Mouse (Mus musculus): ENCODE measurements around the gene Ifnlr1. TPM values are rescaled to one million over a fixed set of nuclear protein-coding genes. Genes with fewer than 3 reads are reported as not detected.
"Not testable (repeated sequence)": the region's sequence is repeated elsewhere in the genome, so short reads cannot be mapped to it uniquely, and the experiment has no call there.

The Ifnlr1 gene
- 0.46 and 0.47 TPM in 2 replicates for polyA plus RNA-seq (2015; fragmentation: Nextera tagmentation; extraction: Ambion mirVana)

DNA sequence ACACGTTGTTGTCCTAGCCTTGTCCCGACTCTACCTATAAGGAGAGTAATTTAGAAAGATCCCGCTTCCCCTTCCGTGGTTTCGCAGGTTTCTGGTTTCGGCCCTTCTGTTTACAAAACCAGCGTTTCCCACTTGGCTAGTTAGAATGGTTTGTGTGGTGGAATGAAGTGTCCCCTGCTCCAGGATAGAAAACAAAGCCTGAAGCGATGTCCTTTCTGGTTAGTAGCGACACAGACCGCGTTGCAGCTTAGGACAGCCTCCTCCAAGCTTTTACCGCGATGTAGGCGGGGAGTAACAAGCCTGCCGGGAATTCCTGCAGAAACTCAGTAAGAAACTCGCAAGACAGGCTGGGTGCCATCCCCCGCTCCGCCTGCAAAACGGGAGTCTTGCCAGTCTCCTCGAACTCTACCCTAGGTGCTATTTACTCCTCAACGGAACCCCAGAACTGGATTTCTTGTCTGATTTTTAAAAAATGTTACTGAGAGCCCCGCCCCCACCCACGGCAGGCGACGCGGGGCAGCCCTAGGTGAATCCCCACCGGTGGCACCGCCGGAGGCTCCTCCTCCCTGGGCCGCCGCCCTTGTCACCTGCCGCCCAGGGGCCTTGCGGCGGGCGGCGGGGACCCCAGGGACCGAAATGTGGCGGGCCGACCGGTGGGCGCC lies at the start of gene Ifnlr1:
Gene Ifnlr1 (plus strand): TSS at position 382 of the 662 bp plus-strand sequence.
- no peaks in the 10 kb centered on the region for H3K9me3 ChIP-seq (replicated peaks)
- H3K9ac ChIP-seq (replicated peaks), result peak within 1 kb of the TSS; percentile 57
- no peak for ATAC-seq (ENCODE audit: low FRiP score)
- WGBS, result 1% methylated on average over 40 of the region's 41 CpGs
- H3K27ac ChIP-seq (replicated peaks), result no peak within 1 kb of the TSS
- peak within 1 kb of the TSS; percentile 49 for H3K4me3 ChIP-seq (replicated peaks)
- peaks cover 14% of the 10 kb centered on the region for H3K4me1 ChIP-seq
- no peaks in the 10 kb centered on the region for H3K36me3 ChIP-seq
- peaks cover 53% of the 10 kb centered on the region for H3K27me3 ChIP-seq (replicated peaks)
- peak within 1 kb of the TSS; percentile 99 for H3K4me2 ChIP-seq

DNA sequence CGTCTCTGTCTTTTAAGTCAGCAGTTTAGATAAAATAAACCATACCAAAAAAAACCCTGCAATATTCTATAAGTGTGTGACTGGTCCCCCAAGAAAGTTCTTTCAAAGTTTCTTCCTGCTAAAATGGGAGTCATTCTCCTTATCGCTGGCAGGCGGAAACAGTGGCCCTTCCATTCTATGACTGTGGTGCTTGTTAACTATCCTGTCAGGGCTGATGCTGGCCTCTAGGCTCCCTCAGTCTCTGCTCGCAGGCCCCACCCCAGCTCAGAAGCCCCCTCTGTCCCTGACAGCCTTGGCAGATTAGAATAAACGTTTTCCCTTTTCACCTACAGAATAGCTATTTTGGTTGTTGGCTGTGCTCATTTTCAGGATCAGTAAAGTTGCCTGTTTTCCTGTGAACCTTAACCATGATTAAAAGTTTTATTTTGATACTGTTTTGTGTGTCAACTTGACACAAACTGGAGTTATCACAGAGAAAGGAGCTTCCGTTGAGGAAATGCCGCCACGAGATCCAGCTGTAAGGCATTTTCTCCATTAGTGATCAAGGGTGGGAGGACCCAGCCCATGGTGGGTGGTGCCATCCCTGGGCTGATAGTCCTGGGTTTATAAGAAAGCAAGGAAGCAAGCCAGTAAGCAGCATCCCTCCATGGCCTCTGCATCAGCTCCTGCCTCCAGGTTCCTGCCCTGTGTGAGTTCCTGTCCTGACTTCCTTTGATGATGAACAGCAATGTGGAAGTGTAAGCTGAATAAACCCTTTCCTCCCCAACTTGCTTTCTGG lies 44.6 kb upstream of the Ifnlr1 start:
- not testable (repeated sequence) for H3K27me3 ChIP-seq (replicated peaks); H3K9me3 ChIP-seq (replicated peaks); H3K4me2 ChIP-seq; H3K27ac ChIP-seq (replicated peaks); H3K36me3 ChIP-seq; H3K4me3 ChIP-seq (replicated peaks); H3K9ac ChIP-seq (replicated peaks); H3K4me1 ChIP-seq; ATAC-seq (ENCODE audit: low FRiP score)
- WGBS, result 86% methylated on average over 8 of the region's 8 CpGs

DNA sequence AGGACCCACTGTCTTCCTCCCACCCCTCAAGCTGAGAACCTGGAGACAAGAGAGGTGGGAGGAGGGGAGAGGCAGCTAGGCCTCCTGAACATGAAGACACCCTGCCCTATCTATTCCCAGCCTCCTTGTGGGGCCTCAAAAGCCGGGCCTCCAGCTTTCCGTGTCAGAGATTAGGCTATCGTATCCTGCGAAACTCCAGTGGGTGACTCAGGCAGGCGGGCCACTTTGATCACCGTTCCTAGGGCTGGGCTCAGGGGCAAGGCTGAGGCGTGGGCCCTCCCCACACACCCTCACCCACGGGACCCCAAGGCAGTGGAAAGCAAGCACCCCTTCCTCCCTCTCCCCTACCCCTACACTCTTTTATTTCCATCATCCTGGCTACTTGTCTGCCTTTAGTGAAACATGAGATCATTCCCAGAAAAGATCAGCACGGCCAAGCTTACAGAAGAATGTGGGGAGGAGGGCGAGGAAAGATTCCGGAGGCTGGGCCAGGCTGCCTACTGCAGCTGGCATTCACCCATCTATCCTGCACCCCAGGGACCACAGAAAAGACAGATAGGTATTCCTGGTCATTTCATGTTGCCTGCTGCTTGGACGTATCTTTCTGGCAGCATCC lies 41.0 kb upstream of the Ifnlr1 start:
- WGBS, result 80% methylated on average over 12 of the region's 12 CpGs
- H3K27ac ChIP-seq (replicated peaks), result no peak overlapping the region
- no peak overlapping the region for H3K9ac ChIP-seq (replicated peaks)
- no peaks in the 10 kb centered on the region for H3K9me3 ChIP-seq (replicated peaks)
- H3K36me3 ChIP-seq, result no peaks in the 10 kb centered on the region
- no peaks in the 10 kb centered on the region for H3K4me1 ChIP-seq
- no peaks in the 10 kb centered on the region for H3K27me3 ChIP-seq (replicated peaks)
- no peak overlapping the region for H3K4me3 ChIP-seq (replicated peaks)
- H3K4me2 ChIP-seq, result no peak overlapping the region
- ATAC-seq (ENCODE audit: low FRiP score), result no peak

DNA sequence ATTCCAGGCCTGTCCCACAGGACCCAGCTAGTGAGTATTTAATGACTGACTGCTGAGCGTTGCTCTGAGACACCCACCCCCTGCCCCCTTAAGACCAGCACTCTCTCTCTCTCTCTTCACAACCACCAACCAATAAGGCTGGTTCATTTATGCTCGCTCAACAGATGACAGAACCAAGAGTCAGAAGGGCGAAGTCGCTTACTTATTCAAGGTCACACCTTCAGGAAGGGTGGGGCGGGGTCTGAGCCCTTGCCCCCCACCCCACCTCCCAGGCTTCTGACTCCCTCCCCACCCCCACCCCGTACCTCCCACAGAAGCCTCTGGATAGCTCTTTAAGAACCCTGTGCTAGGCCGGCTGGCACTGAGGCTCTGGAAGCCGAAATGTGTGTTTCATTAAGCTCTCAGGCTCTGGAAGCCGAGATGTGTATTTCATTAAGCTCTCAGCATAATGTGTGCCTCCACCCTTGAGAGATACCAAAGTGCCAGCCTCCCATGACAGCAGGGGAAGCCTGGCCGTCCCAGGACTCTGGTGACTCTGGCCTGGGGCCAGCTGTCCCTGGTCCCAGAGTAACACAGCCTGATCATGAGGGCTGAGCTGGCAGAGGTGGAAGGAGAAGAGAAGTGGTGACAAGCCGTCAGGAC lies 33.0 kb upstream of the Ifnlr1 start:
- Histone ChIP-seq H3K27me3 (replicated peaks) (no peaks in the 10 kb centered on the region), H3K9ac (replicated peaks) (no peak overlapping the region), H3K36me3 (no peaks in the 10 kb centered on the region), H3K27ac (replicated peaks) (no peak overlapping the region), H3K4me3 (replicated peaks) (no peak overlapping the region), H3K4me1 (peaks cover 16% of the 10 kb centered on the region), H3K9me3 (replicated peaks) (no peaks in the 10 kb centered on the region), H3K4me2 (no peak overlapping the region)
- 53% methylated on average over 11 of the region's 11 CpGs for WGBS
- no peak for ATAC-seq (ENCODE audit: low FRiP score)

DNA sequence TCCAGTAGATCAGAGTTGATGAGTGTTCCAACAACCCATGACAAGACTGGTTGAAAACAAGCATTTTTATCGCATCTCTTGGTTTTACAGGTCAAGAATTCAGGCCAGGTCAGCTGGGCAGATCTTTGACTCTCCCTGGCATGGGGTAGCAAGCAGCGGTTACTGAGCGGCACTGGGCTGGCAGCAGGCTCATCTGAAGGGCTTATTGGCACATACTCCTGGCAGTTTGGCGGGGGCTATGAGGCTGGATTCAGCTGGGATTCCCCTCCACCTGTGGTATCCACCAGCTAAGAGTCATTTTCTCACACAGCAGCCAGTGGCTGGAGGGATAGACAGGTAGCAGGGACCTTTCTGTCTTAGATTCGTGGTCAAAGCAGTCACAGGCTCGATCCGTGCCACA lies 32.1 kb upstream of the Ifnlr1 start:
- Histone ChIP-seq H3K27me3 (replicated peaks) (no peaks in the 10 kb centered on the region), H3K4me1 (peaks cover 19% of the 10 kb centered on the region), H3K4me2 (no peak overlapping the region), H3K9ac (replicated peaks) (no peak overlapping the region), H3K27ac (replicated peaks) (no peak overlapping the region), H3K36me3 (no peaks in the 10 kb centered on the region), H3K9me3 (replicated peaks) (no peaks in the 10 kb centered on the region), H3K4me3 (replicated peaks) (no peak overlapping the region)
- ATAC-seq (ENCODE audit: low FRiP score), result no peak
- WGBS, result 89% methylated on average over 7 of the region's 7 CpGs

DNA sequence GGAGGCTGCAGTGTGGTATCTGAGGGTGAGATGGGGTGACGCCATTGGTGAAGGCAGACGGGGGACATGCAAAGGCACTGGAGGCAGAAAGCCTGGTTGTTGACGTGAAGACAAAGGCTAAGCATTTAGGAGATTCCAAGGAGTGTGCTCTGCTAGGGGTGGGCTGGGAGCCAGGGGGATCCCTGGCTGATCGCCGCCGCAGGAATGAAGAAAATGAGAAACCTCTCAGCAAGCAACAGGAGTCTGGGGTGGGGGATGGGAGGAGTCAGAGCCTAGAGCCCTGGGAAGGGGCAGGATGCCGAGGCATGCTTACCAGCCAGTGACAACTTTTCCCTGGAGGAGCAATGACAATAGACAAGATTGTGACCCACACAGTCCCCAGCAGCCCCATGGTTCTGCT lies 30.6 kb upstream of the Ifnlr1 start:
- Histone ChIP-seq H3K4me2 (no peak overlapping the region), H3K4me1 (peaks cover 19% of the 10 kb centered on the region), H3K27ac (replicated peaks) (no peak overlapping the region), H3K4me3 (replicated peaks) (no peak overlapping the region), H3K9me3 (replicated peaks) (no peaks in the 10 kb centered on the region), H3K9ac (replicated peaks) (no peak overlapping the region), H3K36me3 (no peaks in the 10 kb centered on the region), H3K27me3 (replicated peaks) (no peaks in the 10 kb centered on the region)
- ATAC-seq (ENCODE audit: low FRiP score), result no peak
- WGBS, result 40% methylated on average over 7 of the region's 7 CpGs

DNA sequence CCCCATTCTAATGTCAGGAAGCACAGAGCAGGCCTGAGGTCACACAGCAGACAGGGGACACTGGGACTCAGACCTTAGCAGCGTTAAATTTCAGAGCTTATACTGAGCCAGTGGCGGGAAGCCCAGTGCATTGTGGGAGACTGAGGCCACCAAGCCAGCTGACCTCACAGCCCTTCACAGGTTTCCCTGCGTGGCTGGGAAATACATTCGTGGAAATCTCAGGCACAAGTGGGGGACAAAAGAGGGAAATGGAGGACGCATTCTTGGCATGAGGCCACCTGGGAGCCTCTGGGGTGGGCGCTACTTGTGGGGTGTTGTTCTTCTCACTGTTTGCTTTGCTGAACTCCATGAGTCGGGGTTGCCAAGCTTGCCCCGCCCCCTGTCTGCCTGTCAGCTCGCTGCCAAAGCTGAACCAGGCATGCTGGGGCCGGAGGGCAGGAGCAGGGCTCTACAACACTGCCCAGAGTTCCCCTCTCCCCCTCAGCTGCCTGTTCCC lies 29.9 kb upstream of the Ifnlr1 start:
- ATAC-seq (ENCODE audit: low FRiP score), result no peak
- no peak overlapping the region for H3K27ac ChIP-seq (replicated peaks)
- no peaks in the 10 kb centered on the region for H3K9me3 ChIP-seq (replicated peaks)
- no peaks in the 10 kb centered on the region for H3K27me3 ChIP-seq (replicated peaks)
- H3K4me1 ChIP-seq, result peaks cover 19% of the 10 kb centered on the region
- H3K4me3 ChIP-seq (replicated peaks), result no peak overlapping the region
- no peaks in the 10 kb centered on the region for H3K36me3 ChIP-seq
- 0 out of 2 replicates have a peak overlapping the region, but pooled peaks have one; percentile 9 for H3K4me2 ChIP-seq
- H3K9ac ChIP-seq (replicated peaks), result no peak overlapping the region
- 44% methylated on average over 10 of the region's 10 CpGs for WGBS

DNA sequence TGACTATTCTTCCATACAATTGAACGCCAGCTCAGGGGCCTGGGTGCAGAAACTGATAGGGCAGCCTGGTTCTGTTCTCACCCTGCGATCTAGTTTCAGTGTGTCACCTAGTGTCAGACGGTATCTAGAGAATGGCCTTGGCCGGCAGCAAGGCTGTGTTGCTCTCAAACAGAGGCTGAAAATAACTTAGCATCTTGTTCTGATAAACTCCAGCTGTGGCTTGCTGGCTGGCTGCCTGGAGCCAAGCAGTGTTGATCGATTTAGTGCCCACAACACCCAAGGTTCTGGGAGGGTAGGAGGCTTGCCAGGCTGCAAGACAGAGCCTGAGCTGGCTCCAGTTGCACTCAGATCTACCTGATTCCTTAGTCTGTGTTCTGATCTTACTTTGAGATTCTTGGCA lies 27.6 kb upstream of the Ifnlr1 start:
- no peak overlapping the region for H3K27ac ChIP-seq (replicated peaks)
- no peak overlapping the region for H3K4me2 ChIP-seq
- H3K4me3 ChIP-seq (replicated peaks), result no peak overlapping the region
- no peaks in the 10 kb centered on the region for H3K9me3 ChIP-seq (replicated peaks)
- peaks cover 19% of the 10 kb centered on the region for H3K4me1 ChIP-seq
- H3K9ac ChIP-seq (replicated peaks), result no peak overlapping the region
- 73% methylated on average over 5 of the region's 5 CpGs for WGBS
- no peak for ATAC-seq (ENCODE audit: low FRiP score)
- no peaks in the 10 kb centered on the region for H3K27me3 ChIP-seq (replicated peaks)
- no peaks in the 10 kb centered on the region for H3K36me3 ChIP-seq

DNA sequence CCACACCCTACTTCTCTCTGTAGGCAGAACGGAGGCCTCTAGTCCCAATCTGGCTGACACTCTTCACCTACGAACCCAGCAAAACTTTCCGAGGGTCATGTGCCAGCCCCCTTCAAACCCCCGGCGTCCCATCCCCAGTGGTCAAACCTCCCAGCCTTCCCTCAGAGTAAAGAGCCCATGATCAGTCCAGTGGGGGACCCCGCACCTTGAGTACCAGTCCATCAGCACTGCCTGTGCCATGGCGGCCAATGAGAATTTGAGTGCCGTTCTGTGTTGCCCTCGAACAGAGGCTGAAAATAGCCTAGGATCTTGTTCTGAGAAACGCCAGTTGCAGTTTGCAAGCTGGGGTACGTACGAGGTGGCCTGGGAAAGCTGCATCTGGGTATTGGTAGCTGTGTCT lies 27.2 kb upstream of the Ifnlr1 start:
- H3K27ac ChIP-seq (replicated peaks), result no peak overlapping the region
- no peak for ATAC-seq (ENCODE audit: low FRiP score)
- no peak overlapping the region for H3K9ac ChIP-seq (replicated peaks)
- no peak overlapping the region for H3K4me2 ChIP-seq
- no peaks in the 10 kb centered on the region for H3K36me3 ChIP-seq
- no peaks in the 10 kb centered on the region for H3K27me3 ChIP-seq (replicated peaks)
- H3K9me3 ChIP-seq (replicated peaks), result no peaks in the 10 kb centered on the region
- H3K4me3 ChIP-seq (replicated peaks), result no peak overlapping the region
- peaks cover 19% of the 10 kb centered on the region for H3K4me1 ChIP-seq
- 86% methylated on average over 12 of the region's 12 CpGs for WGBS

DNA sequence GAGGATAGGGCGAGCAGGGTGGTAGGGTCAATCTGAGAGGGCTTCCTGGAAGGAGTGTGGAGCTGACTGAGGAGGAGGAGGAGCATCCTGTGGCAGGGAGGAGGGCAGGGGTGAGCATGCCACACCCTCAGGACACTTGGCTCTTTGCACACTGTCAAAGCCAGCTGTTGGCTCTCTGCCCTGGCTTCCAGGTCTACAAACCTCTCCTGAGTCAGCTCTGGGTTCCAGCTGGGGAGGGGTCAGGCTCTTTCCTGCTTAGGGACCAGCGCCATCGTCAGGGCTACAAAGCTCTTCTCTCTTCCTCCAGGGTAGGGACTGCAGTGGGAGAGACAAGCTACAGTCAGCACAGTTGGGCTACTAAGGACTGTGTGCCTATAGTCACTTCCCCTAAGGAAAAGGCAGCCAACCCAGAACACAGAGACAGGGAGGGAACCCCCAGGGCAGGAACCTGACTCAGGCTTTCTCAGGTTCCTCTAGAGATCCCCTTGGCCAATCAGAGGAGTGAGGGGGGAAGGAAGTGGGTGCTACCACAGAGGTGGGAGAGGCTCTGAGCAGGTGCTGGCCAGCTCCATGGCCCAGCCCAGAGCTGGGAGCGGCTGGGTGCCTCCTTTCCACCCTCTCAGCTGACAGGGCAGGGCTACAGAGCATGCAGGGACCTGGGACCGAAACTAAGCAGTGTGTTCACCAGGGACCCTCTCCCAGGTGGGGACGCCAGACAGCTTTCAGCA lies 24.8 kb upstream of the Ifnlr1 start:
- WGBS, result 65% methylated on average over 6 of the region's 6 CpGs
- no peaks in the 10 kb centered on the region for H3K27me3 ChIP-seq (replicated peaks)
- no peak for ATAC-seq (ENCODE audit: low FRiP score)
- no peaks in the 10 kb centered on the region for H3K36me3 ChIP-seq
- H3K9ac ChIP-seq (replicated peaks), result no peak overlapping the region
- peaks cover 7% of the 10 kb centered on the region for H3K4me1 ChIP-seq
- H3K27ac ChIP-seq (replicated peaks), result no peak overlapping the region
- H3K4me3 ChIP-seq (replicated peaks), result no peak overlapping the region
- no peaks in the 10 kb centered on the region for H3K9me3 ChIP-seq (replicated peaks)
- H3K4me2 ChIP-seq, result no peak overlapping the region

DNA sequence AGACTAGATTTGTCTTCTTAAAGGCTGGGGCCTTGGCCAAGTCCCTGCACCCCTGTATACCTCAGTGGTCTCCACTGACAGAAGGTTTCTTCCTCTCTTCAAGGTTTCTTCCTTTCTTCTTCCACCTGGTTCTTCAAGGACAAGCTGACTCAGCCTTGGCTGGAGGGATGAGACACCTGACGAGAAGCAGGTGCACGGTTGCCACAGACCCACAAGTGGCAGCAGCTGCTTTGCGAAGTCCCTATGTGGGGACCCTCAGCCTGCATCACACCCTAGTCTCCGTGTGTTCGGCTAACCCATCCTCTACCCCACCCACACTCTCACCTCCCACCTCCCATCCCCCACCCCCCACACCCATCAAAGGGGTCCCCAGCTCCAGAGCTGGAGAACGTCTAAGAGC lies 24.1 kb upstream of the Ifnlr1 start:
- WGBS, result 81% methylated on average over 6 of the region's 6 CpGs
- no peaks in the 10 kb centered on the region for H3K9me3 ChIP-seq (replicated peaks)
- ATAC-seq (ENCODE audit: low FRiP score), result no peak
- 0 out of 2 replicates have a peak, but pooled peaks cover 3% of the 10 kb centered on the region for H3K4me1 ChIP-seq
- no peak overlapping the region for H3K9ac ChIP-seq (replicated peaks)
- H3K27me3 ChIP-seq (replicated peaks), result no peaks in the 10 kb centered on the region
- no peak overlapping the region for H3K4me3 ChIP-seq (replicated peaks)
- H3K36me3 ChIP-seq, result no peaks in the 10 kb centered on the region
- H3K27ac ChIP-seq (replicated peaks), result no peak overlapping the region
- H3K4me2 ChIP-seq, result no peak overlapping the region

Measured in neural tube, embryonic 15.5 days (tissue).